Mouse (Mus musculus) E14TG2a.4 (cell line): ENCODE results near the gene Btnl6.
"Not testable (repeated sequence)": the region's sequence is repeated elsewhere in the genome, so short reads cannot be mapped to it uniquely, and the experiment has no call there.

Experiments
- CTCF ChIP-seq: conservative IDR thresholded peaks from 2 replicates; pipeline ENCODE4 v1.5.1; 2014; ENCODE audit warnings: low read length
- NANOG ChIP-seq: IDR thresholded peaks from 2 replicates; pipeline ENCODE4 v1.6.1; 2014; ENCODE audit warnings: borderline replicate concordance, low read length, mixed read lengths
- POU5F1 ChIP-seq: IDR thresholded peaks from 2 replicates; pipeline ENCODE4 v1.6.1; 2014; ENCODE audit warnings: low read length, borderline replicate concordance

- not testable (repeated sequence) for TF ChIP-seq CTCF, POU5F1, NANOG
These were observed 19.4 kb downstream of the Btnl6 start for GRCm38 (mm10) chr17:34497726-34498125.
